Mouse (Mus musculus) neural tube, embryonic 10.5 days (tissue): ENCODE data around the gene Zbtb1.

Experiments used
- DNase-seq: peaks from one replicate; pipeline ENCODE4 v3.0.0-alpha.2; 2017; ENCODE audit warnings: low spot score; ENCODE audit errors: extremely low spot score

Gene Zbtb1

GRCm38 (mm10) chr12:76369206-76369977, 674 bp upstream of the Zbtb1 start, which contains the start of gene Zbtb25:
Zbtb25 (minus strand) TSS chr12:76369602.
- DNase-seq: peak; percentile 86

- peak; percentile 85 for DNase-seq
These were observed 935 bp downstream of the Zbtb1 start for GRCm38 (mm10) chr12:76370831-76371571.

- no peak for DNase-seq
These were observed 2.0 kb downstream of the Zbtb1 start for GRCm38 (mm10) chr12:76372046-76372445.

GRCm38 (mm10) chr12:76372881-76373818, 3.1 kb downstream of the Zbtb1 start:
- DNase-seq: no peak

- no peak for DNase-seq
These were observed 3.9 kb downstream of the Zbtb1 start for GRCm38 (mm10) chr12:76373991-76374390.

GRCm38 (mm10) chr12:76374911-76375310, 4.8 kb downstream of the Zbtb1 start:
- no peak for DNase-seq

- DNase-seq: no peak
These were observed 5.4 kb downstream of the Zbtb1 start for GRCm38 (mm10) chr12:76375506-76375905.

GRCm38 (mm10) chr12:76376649-76377048, 6.6 kb downstream of the Zbtb1 start:
- DNase-seq: no peak

- DNase-seq: no peak
These were observed 7.0 kb downstream of the Zbtb1 start for GRCm38 (mm10) chr12:76377059-76377458.

- no peak for DNase-seq
These were observed 7.7 kb downstream of the Zbtb1 start for GRCm38 (mm10) chr12:76377726-76378125.

GRCm38 (mm10) chr12:76378556-76378955, 8.5 kb downstream of the Zbtb1 start:
- DNase-seq: no peak

- DNase-seq: no peak
These were observed 10.1 kb downstream of the Zbtb1 start for GRCm38 (mm10) chr12:76380151-76380550.

GRCm38 (mm10) chr12:76385342-76385741, 15.3 kb downstream of the Zbtb1 start:
- DNase-seq: no peak

GRCm38 (mm10) chr12:76388794-76389193, 18.7 kb downstream of the Zbtb1 start:
- DNase-seq: no peak

- no peak for DNase-seq
These were observed 21.7 kb downstream of the Zbtb1 start for GRCm38 (mm10) chr12:76391595-76392271.

GRCm38 (mm10) chr12:76392979-76393378, 22.9 kb downstream of the Zbtb1 start:
- DNase-seq: no peak

GRCm38 (mm10) chr12:76397281-76397680, 27.2 kb downstream of the Zbtb1 start:
- DNase-seq: no peak

- DNase-seq: no peak
These were observed 31.6 kb downstream of the Zbtb1 start for GRCm38 (mm10) chr12:76401674-76402073.

GRCm38 (mm10) chr12:76402991-76403885, 33.2 kb downstream of the Zbtb1 start:
- peak; percentile 27 for DNase-seq
